Mouse (Mus musculus) embryonic facial prominence, embryonic 13.5 days (tissue): ENCODE results near the gene Apc2. TPM values are rescaled to one million over a fixed set of nuclear protein-coding genes. Genes with fewer than 3 reads are reported as not detected.

Experiments used
- ATAC-seq: fragments of 200-750 bp; cut with Nextera tagmentation; 2 replicates; pipeline ENCODE4 v1.8.0; 2017; ENCODE audit warnings: low read depth; ENCODE audit not compliant: insufficient number of reproducible peaks, insufficient read depth, low FRiP score, low TSS enrichment
- H3K27ac ChIP-seq: fragments of 300-500 bp; sonication (generic); 2 replicates; pipeline ENCODE4 v1.5.1; 2015; ENCODE audit warnings: moderate library complexity, mild to moderate bottlenecking, inconsistent platforms
- H3K27me3 ChIP-seq: fragments of 300-500 bp; sonication (generic); 2 replicates; pipeline ENCODE4 v1.6.1; 2015; ENCODE audit warnings: mild to moderate bottlenecking, inconsistent platforms
- H3K36me3 ChIP-seq: fragments of 300-500 bp; sonication (generic); 2 replicates; pipeline ENCODE4 v1.6.1; 2015; ENCODE audit warnings: mild to moderate bottlenecking, inconsistent platforms
- H3K4me1 ChIP-seq: fragments of 300-500 bp; sonication (generic); 2 replicates; pipeline ENCODE4 v1.6.1; 2015; ENCODE audit warnings: inconsistent platforms
- H3K4me2 ChIP-seq: fragments of 300-500 bp; sonication (generic); 2 replicates; pipeline ENCODE4 v1.6.1; 2015; ENCODE audit warnings: moderate library complexity, mild to moderate bottlenecking, inconsistent platforms
- H3K4me3 ChIP-seq: fragments of 300-500 bp; sonication (generic); 2 replicates; pipeline ENCODE4 v1.5.1; 2015; ENCODE audit warnings: mild to moderate bottlenecking, inconsistent platforms
- H3K9ac ChIP-seq: fragments of 300-500 bp; sonication (generic); 2 replicates; pipeline ENCODE4 v1.6.1; 2015; ENCODE audit warnings: mild to moderate bottlenecking, inconsistent platforms
- H3K9me3 ChIP-seq: fragments of 300-500 bp; sonication (generic); 2 replicates; pipeline ENCODE4 v1.6.1; 2016; ENCODE audit warnings: inconsistent platforms
- WGBS: fragments of 180-500 bp; shearing (Covaris S2); methylation state at CpG from one replicate; pipeline ENCODE4 v1.1.7; 2015; ENCODE audit warnings: mixed read lengths; 5-methylcytosine and 5-hydroxymethylcytosine counted together
- polyA plus RNA-seq: library from polyadenylated mRNA; unstranded; fragments of >200 nt; fragmentation: Nextera tagmentation; extraction: Ambion mirVana; gene quantifications from 2 replicates; pipeline ENCODE4 v1.2.1, GENCODE M21; 2015

The Apc2 gene
- polyA plus RNA-seq, 1 experiment from 2014 or later, result 9.3 TPM

GRCm38 (mm10) chr10:80265149-80265486, 30.7 kb upstream of the Apc2 start:
- no peak for ATAC-seq
- peak overlapping the region; percentile 85 for H3K4me2 ChIP-seq
- peak overlapping the region; percentile 99 for H3K9ac ChIP-seq
- peaks cover 25% of the 10 kb centered on the region for H3K36me3 ChIP-seq
- peak overlapping the region; percentile 64 for H3K27ac ChIP-seq
- peaks cover 50% of the 10 kb centered on the region for H3K4me1 ChIP-seq
- under 1% methylated on average over 18 of the region's 18 CpGs for WGBS
- no peaks in the 10 kb centered on the region for H3K27me3 ChIP-seq
- no peaks in the 10 kb centered on the region for H3K9me3 ChIP-seq
- peak overlapping the region; percentile 90 for H3K4me3 ChIP-seq

- no peak overlapping the region for H3K4me3 ChIP-seq
- H3K27me3 ChIP-seq, result no peaks in the 10 kb centered on the region
- peak overlapping the region; percentile 37; the same call in 1 of the 2 replicates for H3K9ac ChIP-seq
- no peak overlapping the region for H3K27ac ChIP-seq
- H3K9me3 ChIP-seq, result no peaks in the 10 kb centered on the region
- H3K4me1 ChIP-seq, result peaks cover 50% of the 10 kb centered on the region
- 95% methylated on average over 2 of the region's 2 CpGs for WGBS
- no peak overlapping the region for H3K4me2 ChIP-seq
- no peak for ATAC-seq
- H3K36me3 ChIP-seq, result peaks cover 56% of the 10 kb centered on the region
Measured at GRCm38 (mm10) chr10:80270099-80270498, 25.7 kb upstream of the Apc2 start.

GRCm38 (mm10) chr10:80270734-80271181, 25.0 kb upstream of the Apc2 start:
- Histone ChIP-seq H3K4me3 (no peak overlapping the region), H3K27ac (no peak overlapping the region), H3K27me3 (no peaks in the 10 kb centered on the region), H3K4me1 (peaks cover 48% of the 10 kb centered on the region), H3K4me2 (no peak overlapping the region), H3K9me3 (no peaks in the 10 kb centered on the region), H3K36me3 (peaks cover 62% of the 10 kb centered on the region), H3K9ac (peak overlapping the region; percentile 37)
- no peak for ATAC-seq
- WGBS, result 78% methylated on average over 6 of the region's 6 CpGs

GRCm38 (mm10) chr10:80271186-80271843, 24.5 kb upstream of the Apc2 start:
- no peaks in the 10 kb centered on the region for H3K27me3 ChIP-seq
- no peak overlapping the region for H3K4me3 ChIP-seq
- ATAC-seq, result no peak
- H3K9me3 ChIP-seq, result no peaks in the 10 kb centered on the region
- peaks cover 67% of the 10 kb centered on the region for H3K36me3 ChIP-seq
- peak overlapping the region; percentile 37; the same call in 1 of the 2 replicates for H3K9ac ChIP-seq
- H3K27ac ChIP-seq, result no peak overlapping the region
- WGBS, result 78% methylated on average over 5 of the region's 5 CpGs
- H3K4me1 ChIP-seq, result peaks cover 42% of the 10 kb centered on the region
- no peak overlapping the region for H3K4me2 ChIP-seq

GRCm38 (mm10) chr10:80271870-80272585, 23.7 kb upstream of the Apc2 start:
- H3K4me1 ChIP-seq, result peaks cover 35% of the 10 kb centered on the region
- H3K4me2 ChIP-seq, result no peak overlapping the region
- H3K4me3 ChIP-seq, result no peak overlapping the region
- H3K27ac ChIP-seq, result no peak overlapping the region
- H3K36me3 ChIP-seq, result peaks cover 71% of the 10 kb centered on the region
- ATAC-seq, result no peak
- H3K9ac ChIP-seq, result peak overlapping the region; percentile 37; the same call in 1 of the 2 replicates
- WGBS, result 90% methylated on average over 8 of the region's 8 CpGs
- no peaks in the 10 kb centered on the region for H3K9me3 ChIP-seq
- H3K27me3 ChIP-seq, result no peaks in the 10 kb centered on the region

- Histone ChIP-seq H3K27ac (no peak overlapping the region), H3K4me3 (no peak overlapping the region), H3K9me3 (no peaks in the 10 kb centered on the region), H3K27me3 (no peaks in the 10 kb centered on the region), H3K9ac (no peak overlapping the region), H3K36me3 (peaks cover 73% of the 10 kb centered on the region), H3K4me2 (no peak overlapping the region), H3K4me1 (peaks cover 17% of the 10 kb centered on the region)
- ATAC-seq, result no peak
- 85% methylated on average over 3 of the region's 3 CpGs for WGBS
Measured at GRCm38 (mm10) chr10:80273847-80274246, 21.9 kb upstream of the Apc2 start.

GRCm38 (mm10) chr10:80276238-80276637, 19.5 kb upstream of the Apc2 start:
- Histone ChIP-seq H3K36me3 (peaks cover 85% of the 10 kb centered on the region), H3K4me3 (no peak overlapping the region), H3K9ac (no peak overlapping the region), H3K27ac (no peak overlapping the region), H3K9me3 (no peaks in the 10 kb centered on the region), H3K4me2 (no peak overlapping the region), H3K4me1 (peaks cover 7% of the 10 kb centered on the region; the same call in 1 of the 2 replicates), H3K27me3 (no peaks in the 10 kb centered on the region)
- ATAC-seq, result no peak
- 83% methylated on average over 5 of the region's 5 CpGs for WGBS

- H3K27me3 ChIP-seq, result no peaks in the 10 kb centered on the region
- no peak overlapping the region for H3K4me3 ChIP-seq
- no peaks in the 10 kb centered on the region for H3K9me3 ChIP-seq
- peaks cover 96% of the 10 kb centered on the region for H3K36me3 ChIP-seq
- WGBS, result 91% methylated on average over 9 of the region's 9 CpGs
- no peak overlapping the region for H3K9ac ChIP-seq
- H3K4me2 ChIP-seq, result no peak overlapping the region
- no peak overlapping the region for H3K27ac ChIP-seq
- H3K4me1 ChIP-seq, result peaks cover 7% of the 10 kb centered on the region
- ATAC-seq, result no peak
Measured at GRCm38 (mm10) chr10:80278390-80278789, 17.4 kb upstream of the Apc2 start.

GRCm38 (mm10) chr10:80279273-80279672, 16.5 kb upstream of the Apc2 start:
- Histone ChIP-seq H3K9me3 (no peaks in the 10 kb centered on the region), H3K27ac (no peak overlapping the region), H3K4me1 (peaks cover 5% of the 10 kb centered on the region; the same call in 1 of the 2 replicates), H3K27me3 (no peaks in the 10 kb centered on the region), H3K36me3 (peaks cover 96% of the 10 kb centered on the region), H3K9ac (no peak overlapping the region), H3K4me2 (no peak overlapping the region), H3K4me3 (no peak overlapping the region)
- ATAC-seq, result no peak
- WGBS, result 95% methylated on average over 12 of the region's 12 CpGs

- H3K9ac ChIP-seq, result 0 out of 2 replicates have a peak overlapping the region, but pooled peaks have one; percentile 33
Measured at GRCm38 (mm10) chr10:80281304-80281703, 14.5 kb upstream of the Apc2 start.

GRCm38 (mm10) chr10:80281921-80282371, 13.8 kb upstream of the Apc2 start:
- Histone ChIP-seq H3K4me3 (no peak overlapping the region), H3K9me3 (no peaks in the 10 kb centered on the region), H3K4me2 (no peak overlapping the region), H3K27me3 (no peaks in the 10 kb centered on the region), H3K4me1 (peaks cover 5% of the 10 kb centered on the region; the same call in 1 of the 2 replicates), H3K27ac (no peak overlapping the region), H3K9ac (0 out of 2 replicates have a peak overlapping the region, but pooled peaks have one; percentile 33), H3K36me3 (peaks cover 97% of the 10 kb centered on the region)
- ATAC-seq, result no peak
- WGBS, result 74% methylated on average over 8 of the region's 8 CpGs

More at GRCm38 (mm10) chr10:80281304-80281703, 14.5 kb upstream of the Apc2 start:
- Histone ChIP-seq H3K27ac (no peak overlapping the region), H3K4me2 (no peak overlapping the region), H3K36me3 (peaks cover 96% of the 10 kb centered on the region), H3K4me3 (no peak overlapping the region), H3K9me3 (no peaks in the 10 kb centered on the region), H3K4me1 (peaks cover 5% of the 10 kb centered on the region; the same call in 1 of the 2 replicates), H3K27me3 (no peaks in the 10 kb centered on the region)
- WGBS, result 85% methylated on average over 7 of the region's 7 CpGs
- ATAC-seq, result no peak
